Mouse (Mus musculus) heart, adult 2 months (tissue): Measurements from ENCODE around the gene Oaz2. TPM values are rescaled to one million over a fixed set of nuclear protein-coding genes. Genes with fewer than 3 reads are reported as not detected.

Source experiments
- DNase-seq, 2 experiments: peaks; one replicate each; pipeline ENCODE4 v3.0.0; 2021
- H3K27ac ChIP-seq: fragments of 200-600 bp; 2 replicates; pipeline ENCODE4 v1.8.1; 2022
- H3K27me3 ChIP-seq: fragments of 200-500 bp; 2 replicates; pipeline ENCODE4 v1.6.1; 2012; ENCODE audit warnings: mild to moderate bottlenecking, low read length, inconsistent platforms, mixed read lengths; ENCODE audit not compliant: control insufficient read depth, insufficient read depth
- H3K36me3 ChIP-seq: fragments of 200-500 bp; 2 replicates; pipeline ENCODE4 v1.6.1; 2012; ENCODE audit warnings: low read length, inconsistent platforms; ENCODE audit not compliant: control insufficient read depth, insufficient read depth
- H3K4me1 ChIP-seq: fragments of 200-500 bp; 2 replicates; pipeline ENCODE4 v1.6.1; 2011; ENCODE audit warnings: low read length; ENCODE audit not compliant: control insufficient read depth, insufficient read depth
- H3K4me3 ChIP-seq: fragments of 200-600 bp; 2 replicates; pipeline ENCODE4 v1.8.1; 2022
- H3K79me2 ChIP-seq: fragments of 200-500 bp; replicated peaks from 2 replicates; pipeline ENCODE4 v1.6.1; 2012; ENCODE audit warnings: mild to moderate bottlenecking, inconsistent platforms, low read length, moderate library complexity, mixed read lengths; ENCODE audit not compliant: control insufficient read depth, insufficient read depth
- H3K9ac ChIP-seq: fragments of 200-500 bp; 2 replicates; pipeline ENCODE4 v1.6.1; 2012; ENCODE audit warnings: low read depth, mild to moderate bottlenecking, control low read depth, inconsistent platforms, low read length, mixed read lengths
- CTCF ChIP-seq: fragments of 200-600 bp; IDR thresholded peaks from 2 replicates; pipeline ENCODE4 v1.8.1; 2022; ENCODE audit warnings: antibody characterized with exemption, mild to moderate bottlenecking, moderate library complexity
- EP300 ChIP-seq: fragments of 200-500 bp; IDR thresholded peaks from 2 replicates; pipeline ENCODE4 v1.6.1; 2011; ENCODE audit warnings: low read depth, low read length, control low read depth; ENCODE audit not compliant: insufficient read depth
- POLR2A ChIP-seq: fragments of 200-500 bp; IDR thresholded peaks from 2 replicates; pipeline ENCODE4 v1.6.1; 2011; ENCODE audit warnings: mild to moderate bottlenecking, low read depth, low read length, control low read depth; ENCODE audit not compliant: insufficient read depth
- WGBS: fragments of 180-500 bp; shearing (Covaris S2); methylation state at CpG from one replicate; pipeline ENCODE4 v1.1.7; 2018; 5-methylcytosine and 5-hydroxymethylcytosine counted together
- intact Hi-C: fragments of 180-260 bp; cut with DNase I; formaldehyde crosslinking; loops from one replicate; pipeline ENCODE4 v1.15.1; 2025
- polyA plus RNA-seq: library from polyadenylated mRNA; depleted of rRNA; stranded (reverse); fragments of >200 nt; gene quantifications from 2 replicates; pipeline ENCODE4 v1.2.3, GENCODE M21; 2012; rRNA removed
- total RNA-seq, 2 experiments: library from RNA; stranded (reverse); gene quantifications; 2 replicates each; pipeline ENCODE4 v1.2.3; 2021

Gene Oaz2
- total and polyA plus RNA-seq, 3 experiments = 154 to 218 (median 202) TPM

DNA sequence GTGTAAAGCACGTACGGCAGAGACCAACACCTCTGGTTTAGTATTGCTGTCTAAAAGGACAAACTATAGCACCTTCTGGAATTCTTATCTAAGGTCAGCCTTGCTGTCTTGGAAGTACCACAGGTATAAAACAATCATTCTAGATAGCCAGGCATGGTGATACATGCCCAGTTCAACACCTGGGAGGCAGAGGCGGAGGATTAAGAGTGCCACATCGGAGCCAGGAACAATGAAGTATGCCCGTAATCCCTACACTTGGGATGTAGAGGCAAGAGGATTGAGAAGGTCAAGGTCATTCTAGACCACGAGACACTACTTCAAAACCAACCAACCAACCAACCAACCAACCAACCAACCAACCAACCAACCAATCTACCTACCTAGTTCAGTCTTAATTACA is 60.8 kb downstream of the Oaz2 start:
- H3K4me3 ChIP-seq = no peak overlapping the region
- H3K27me3 ChIP-seq = no peaks in the 10 kb centered on the region
- intact Hi-C loops = no loop called here
- H3K79me2 ChIP-seq = peaks cover 5% of the 10 kb centered on the region; the same call in 1 of the 2 replicates
- H3K27ac ChIP-seq = no peak overlapping the region
- peaks cover 10% of the 10 kb centered on the region for H3K4me1 ChIP-seq
- no peak for DNase-seq
- TF ChIP-seq EP300 (no peak), POLR2A (no peak), CTCF (no peak)
- no peak overlapping the region for H3K9ac ChIP-seq
- H3K36me3 ChIP-seq = peaks cover 10% of the 10 kb centered on the region
- 98% methylated on average over 6 of the region's 6 CpGs for WGBS

GRCm38 (mm10) chr9:65734931-65735330 is 67.1 kb downstream of the Oaz2 start:
- WGBS = 94% methylated on average over 3 of the region's 3 CpGs
- intact Hi-C loops = no loop called here
- Histone ChIP-seq H3K4me1 (peaks cover 2% of the 10 kb centered on the region), H3K27me3 (no peaks in the 10 kb centered on the region), H3K36me3 (no peaks in the 10 kb centered on the region; the same call in none of the 2 replicates), H3K27ac (no peak overlapping the region; the same call in 1 of the 2 replicates), H3K9ac (no peak overlapping the region), H3K4me3 (no peak overlapping the region), H3K79me2 (peaks cover 6% of the 10 kb centered on the region; the same call in 1 of the 2 replicates)
- DNase-seq = no peak
- TF ChIP-seq POLR2A = no peak
- TF ChIP-seq EP300 = no peak
- TF ChIP-seq CTCF = no peak

Other genes starting within 250 kb of the Oaz2 start
- not detected for gene Slc51b, start 245.0 kb upstream of the Oaz2 start, total RNA-seq
- gene Slc51b, start 245.0 kb upstream of the Oaz2 start, polyA plus RNA-seq = not detected in 2 replicates
- gene Mtfmt, start 232.2 kb upstream of the Oaz2 start, total RNA-seq = 1 to 10 TPM; 5.8 to 6.2 TPM
- gene Mtfmt, start 232.2 kb upstream of the Oaz2 start, polyA plus RNA-seq = 5.3 and 9.3 TPM in 2 replicates
- 10 to 100 TPM; 11.4 to 12.1 TPM for gene Spg21, start 207.1 kb upstream of the Oaz2 start, total RNA-seq
- gene Spg21, start 207.1 kb upstream of the Oaz2 start, polyA plus RNA-seq = 8.8 and 21.1 TPM in 2 replicates
- gene Ankdd1a, start 147.8 kb upstream of the Oaz2 start, total RNA-seq = not detected
- gene Ankdd1a, start 147.8 kb upstream of the Oaz2 start, polyA plus RNA-seq = not detected in 2 replicates
- 10 to 100 TPM in 1 of 2 experiments, 1 to 10 TPM in 1; 9.9 to 11.1 TPM for gene Plekho2, start 88.0 kb upstream of the Oaz2 start, total RNA-seq
- gene Plekho2, start 88.0 kb upstream of the Oaz2 start, polyA plus RNA-seq = 16.5 and 18.8 TPM in 2 replicates
- gene Pif1, start 80.8 kb upstream of the Oaz2 start, total RNA-seq = not detected
- 0.18 and 0.23 TPM in 2 replicates for gene Pif1, start 80.8 kb upstream of the Oaz2 start, polyA plus RNA-seq
- gene Rbpms2, start 38.4 kb upstream of the Oaz2 start, total RNA-seq = 10 to 100 TPM; 29.4 to 32.5 TPM
- 102 and 105 TPM in 2 replicates for gene Rbpms2, start 38.4 kb upstream of the Oaz2 start, polyA plus RNA-seq
- gene Zfp609, start 159.6 kb downstream of the Oaz2 start, total RNA-seq = 10 to 100 TPM; 23.7 to 25.5 TPM
- 8.7 and 8.9 TPM in 2 replicates for gene Zfp609, start 159.6 kb downstream of the Oaz2 start, polyA plus RNA-seq
- under 1 TPM; 0.26 to 0.32 TPM for gene Pclaf, start 222.2 kb downstream of the Oaz2 start, total RNA-seq
- gene Pclaf, start 222.2 kb downstream of the Oaz2 start, polyA plus RNA-seq = 0.20 and 0.26 TPM in 2 replicates
- gene Trip4, start 240.8 kb downstream of the Oaz2 start, total RNA-seq = 10 to 100 TPM; 15.2 to 16.5 TPM
- gene Trip4, start 240.8 kb downstream of the Oaz2 start, polyA plus RNA-seq = 5.9 and 8.1 TPM in 2 replicates
- 10 to 100 TPM in 1 of 2 experiments, 1 to 10 TPM in 1; 8.8 to 10.8 TPM for gene Csnk1g1, start 240.9 kb downstream of the Oaz2 start, total RNA-seq
- 3.6 and 5.9 TPM in 2 replicates for gene Csnk1g1, start 240.9 kb downstream of the Oaz2 start, polyA plus RNA-seq